Mouse (Mus musculus): ENCODE results near the gene Tsen54. TPM values are rescaled to one million over a fixed set of nuclear protein-coding genes. Genes with fewer than 3 reads are reported as not detected.
"Not testable (repeated sequence)": the region's sequence is repeated elsewhere in the genome, so short reads cannot be mapped to it uniquely, and the experiment has no call there.

The Tsen54 gene
- polyA plus RNA-seq, 1 experiment from 2014 or later, result 28.8 TPM

DNA sequence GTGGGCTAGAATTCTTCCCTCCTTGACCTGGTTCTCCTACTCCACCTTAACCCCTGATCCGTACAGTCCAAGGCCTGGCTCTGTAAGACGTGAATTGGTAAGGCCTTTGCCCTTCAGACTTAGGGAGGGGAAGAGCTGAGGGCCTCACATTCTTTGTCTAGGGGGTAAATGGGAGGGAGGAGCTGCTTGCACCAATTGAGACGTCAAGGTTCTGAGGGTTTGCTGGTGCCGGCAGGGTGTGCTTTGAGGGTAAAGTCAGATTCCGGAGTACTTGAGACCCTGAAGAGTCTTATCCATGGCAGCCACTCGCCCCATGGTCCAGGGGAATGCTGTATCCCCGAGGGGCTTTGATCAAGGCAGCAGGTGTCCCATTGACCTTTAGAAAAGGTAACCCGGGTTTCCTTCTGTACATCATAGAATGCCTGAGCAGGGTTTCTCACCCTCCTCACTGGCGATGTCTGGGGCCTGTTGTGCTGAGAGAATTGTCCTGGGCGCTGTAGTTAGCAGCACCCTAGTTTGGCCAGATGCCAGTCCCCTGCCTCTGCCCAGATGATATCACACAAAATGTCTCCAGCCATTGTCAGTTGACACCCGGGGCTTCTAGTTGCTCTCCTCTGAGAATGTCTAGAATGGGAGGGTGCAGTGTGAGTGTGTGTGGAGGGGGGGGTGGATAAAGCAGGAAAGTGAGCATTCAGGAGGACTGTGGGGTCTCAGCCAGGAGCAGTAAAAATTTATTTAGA is 22.3 kb downstream of the Tsen54 start:
- no peak overlapping the region for H3K9ac ChIP-seq
- 41% methylated on average over 11 of the region's 11 CpGs for WGBS
- no peak overlapping the region for H3K4me2 ChIP-seq (replicated peaks)
- no peaks in the 10 kb centered on the region for H3K9me3 ChIP-seq (replicated peaks)
- H3K27ac ChIP-seq, result no peak overlapping the region
- peaks cover 17% of the 10 kb centered on the region for H3K27me3 ChIP-seq
- peaks cover 19% of the 10 kb centered on the region for H3K4me1 ChIP-seq
- no peak for ATAC-seq (ENCODE audit: low FRiP score)
- H3K36me3 ChIP-seq, result no peaks in the 10 kb centered on the region
- H3K4me3 ChIP-seq, result no peak overlapping the region

DNA sequence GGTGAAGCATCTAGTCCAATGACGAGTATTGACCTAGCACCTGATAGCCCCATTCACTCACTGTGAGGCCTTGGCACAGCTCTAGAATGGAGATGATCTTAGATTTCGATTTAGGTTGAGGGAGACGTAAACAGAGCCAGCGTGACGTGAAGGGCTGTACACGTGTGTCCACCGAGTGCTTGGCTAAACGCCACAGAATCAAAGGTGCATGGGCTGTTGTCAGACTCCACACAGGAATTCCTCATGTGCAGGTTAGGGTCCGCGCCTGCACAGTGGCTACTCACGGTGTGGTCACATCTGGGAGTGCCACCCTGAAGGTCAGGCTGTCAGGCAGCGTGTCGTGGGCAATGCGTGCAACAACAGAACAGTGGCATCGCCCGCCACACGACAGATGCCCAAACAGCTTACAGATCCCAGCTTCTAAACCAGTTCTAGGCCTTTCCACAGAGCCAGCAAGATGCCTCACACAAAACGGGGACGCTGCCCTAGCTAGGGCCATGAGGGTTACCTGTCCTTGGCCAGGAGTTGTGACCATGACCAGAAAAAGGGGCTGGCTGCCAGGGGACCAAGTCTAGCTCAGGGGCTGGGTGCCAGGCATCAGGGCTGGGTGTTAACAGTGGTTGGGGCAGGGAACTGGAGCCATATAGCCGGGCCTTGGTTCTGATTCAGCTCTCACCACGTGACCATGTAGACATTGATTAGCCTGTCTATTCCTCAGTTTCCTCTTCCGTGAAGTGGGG is 23.3 kb downstream of the Tsen54 start:
- Histone ChIP-seq H3K4me3 (no peak overlapping the region), H3K4me1 (peaks cover 20% of the 10 kb centered on the region), H3K4me2 (replicated peaks) (no peak overlapping the region), H3K27ac (no peak overlapping the region), H3K27me3 (peaks cover 12% of the 10 kb centered on the region), H3K36me3 (no peaks in the 10 kb centered on the region), H3K9me3 (replicated peaks) (no peaks in the 10 kb centered on the region), H3K9ac (no peak overlapping the region)
- WGBS, result 90% methylated on average over 22 of the region's 22 CpGs
- no peak for ATAC-seq (ENCODE audit: low FRiP score)

DNA sequence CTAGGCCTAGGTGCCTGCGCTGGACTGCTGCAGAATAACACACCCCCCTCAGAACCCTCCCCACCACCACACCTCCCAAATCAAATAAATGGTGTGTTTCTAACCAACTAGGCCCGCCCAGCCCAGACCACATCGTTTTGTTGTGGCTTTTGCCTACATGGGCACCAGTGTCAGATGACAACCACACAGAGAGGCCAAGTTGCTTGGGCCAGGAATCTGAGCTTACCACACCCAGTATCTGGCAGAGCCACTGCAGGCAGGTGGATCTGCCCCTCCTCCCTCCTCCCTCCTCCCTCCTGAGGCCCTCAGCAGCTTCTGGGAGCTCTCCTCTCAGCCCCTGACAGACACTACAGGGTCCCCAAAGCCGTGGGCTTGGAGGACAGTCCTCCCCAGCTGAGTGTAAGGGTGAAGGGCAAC is 24.4 kb downstream of the Tsen54 start:
- peaks cover 13% of the 10 kb centered on the region for H3K4me1 ChIP-seq
- no peak overlapping the region for H3K27ac ChIP-seq
- H3K4me3 ChIP-seq, result no peak overlapping the region
- 56% methylated on average over 4 of the region's 4 CpGs for WGBS
- H3K9ac ChIP-seq, result no peak overlapping the region
- peaks cover 10% of the 10 kb centered on the region for H3K27me3 ChIP-seq
- H3K36me3 ChIP-seq, result no peaks in the 10 kb centered on the region
- ATAC-seq (ENCODE audit: low FRiP score), result no peak
- no peaks in the 10 kb centered on the region for H3K9me3 ChIP-seq (replicated peaks)
- no peak overlapping the region for H3K4me2 ChIP-seq (replicated peaks)

DNA sequence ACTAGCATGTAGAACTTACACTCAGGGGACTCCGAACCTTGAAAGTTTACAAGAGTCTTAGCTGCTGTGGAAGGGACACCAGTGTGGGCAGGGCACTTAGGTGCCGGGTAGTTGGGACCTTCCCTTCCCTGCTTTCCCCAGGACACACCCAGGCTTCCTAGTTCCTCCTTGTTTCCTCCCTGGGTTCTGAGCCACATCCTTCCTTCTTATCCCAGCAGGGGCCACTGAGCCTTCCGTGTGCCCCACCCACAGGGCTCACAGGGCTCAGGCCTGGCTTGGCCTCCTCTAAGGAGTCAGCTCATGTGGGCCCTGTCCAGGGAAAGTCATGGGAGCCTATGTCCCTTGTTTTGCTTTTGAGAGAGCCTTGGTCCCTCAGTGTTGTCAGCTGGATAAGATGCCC is 25.2 kb downstream of the Tsen54 start:
- 58% methylated on average over 3 of the region's 3 CpGs for WGBS
- ATAC-seq (ENCODE audit: low FRiP score), result no peak
- Histone ChIP-seq H3K27me3 (peaks cover 10% of the 10 kb centered on the region; the same call in 1 of the 2 replicates), H3K27ac (peak overlapping the region; percentile 1), H3K4me3 (no peak overlapping the region), H3K9ac (no peak overlapping the region), H3K4me1 (peaks cover 20% of the 10 kb centered on the region), H3K36me3 (no peaks in the 10 kb centered on the region), H3K9me3 (replicated peaks) (no peaks in the 10 kb centered on the region), H3K4me2 (replicated peaks) (no peak overlapping the region)

DNA sequence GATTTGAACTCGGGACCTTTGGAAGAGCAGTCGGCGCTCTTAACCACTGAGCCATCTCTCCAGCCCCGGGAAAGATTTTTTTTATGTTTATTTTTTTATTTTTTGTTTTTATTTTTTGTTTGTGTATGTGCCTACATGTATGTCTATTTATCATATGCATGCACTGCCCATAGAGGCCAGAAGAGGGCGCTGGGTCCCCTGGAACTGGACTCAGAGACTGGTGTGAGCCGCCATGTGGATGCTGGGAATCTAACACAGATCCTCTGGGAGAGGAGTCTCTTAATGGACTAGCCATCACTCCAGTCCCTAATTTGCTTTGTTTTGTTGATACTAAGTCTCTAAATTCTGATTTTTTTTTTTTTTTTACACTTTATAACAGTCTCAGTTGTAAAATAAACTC is 26.5 kb downstream of the Tsen54 start:
- no peaks in the 10 kb centered on the region for H3K9me3 ChIP-seq (replicated peaks)

DNA sequence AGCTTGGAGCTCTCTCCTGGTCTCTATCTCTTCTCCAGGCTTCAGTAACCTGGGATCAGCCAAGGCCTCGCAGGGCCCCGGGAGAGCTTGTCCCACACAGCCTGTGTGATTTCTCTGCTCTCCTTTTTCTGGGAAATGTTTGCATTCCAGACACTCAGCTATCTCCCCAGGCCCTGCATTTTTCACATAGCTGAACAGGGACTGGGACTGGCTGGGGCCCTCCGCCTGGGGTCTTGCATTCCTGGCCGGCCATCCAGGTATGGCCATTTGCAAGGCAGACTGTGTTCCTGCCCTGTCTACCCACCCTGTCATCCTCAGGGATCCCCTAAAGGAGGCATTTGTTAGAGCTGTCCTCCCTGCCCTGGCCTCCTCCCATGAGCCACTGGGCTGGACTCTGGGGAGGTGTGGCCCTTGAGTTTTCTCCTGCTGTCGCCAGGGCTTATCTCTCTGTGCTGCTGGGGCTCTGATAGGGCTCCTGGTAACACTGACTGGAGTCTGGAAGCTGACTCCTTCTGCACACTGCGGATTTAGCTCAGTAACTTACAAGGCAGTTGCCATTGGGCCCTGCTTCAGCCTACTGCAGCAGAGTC is 27.5 kb downstream of the Tsen54 start:
- H3K4me3 ChIP-seq, result no peak overlapping the region
- H3K9ac ChIP-seq, result no peak overlapping the region
- no peak for ATAC-seq (ENCODE audit: low FRiP score)
- peak overlapping the region; percentile 19; the same call in 1 of the 2 replicates for H3K27ac ChIP-seq
- H3K4me1 ChIP-seq, result peaks cover 15% of the 10 kb centered on the region
- WGBS, result 36% methylated on average over 6 of the region's 6 CpGs
- no peaks in the 10 kb centered on the region for H3K9me3 ChIP-seq (replicated peaks)
- H3K4me2 ChIP-seq (replicated peaks), result no peak overlapping the region
- H3K36me3 ChIP-seq, result no peaks in the 10 kb centered on the region
- H3K27me3 ChIP-seq, result 0 out of 2 replicates have a peak, but pooled peaks cover under 1% of the 10 kb centered on the region

More for the DNA sequence above, 26.5 kb downstream of the Tsen54 start:
- Histone ChIP-seq H3K4me2 (replicated peaks) (no peak overlapping the region), H3K27ac (no peak overlapping the region), H3K4me1 (peaks cover 17% of the 10 kb centered on the region), H3K4me3 (no peak overlapping the region), H3K36me3 (no peaks in the 10 kb centered on the region), H3K9ac (no peak overlapping the region), H3K27me3 (0 out of 2 replicates have a peak, but pooled peaks cover 3% of the 10 kb centered on the region)
- 84% methylated on average over 6 of the region's 6 CpGs for WGBS
- ATAC-seq (ENCODE audit: low FRiP score), result no peak

DNA sequence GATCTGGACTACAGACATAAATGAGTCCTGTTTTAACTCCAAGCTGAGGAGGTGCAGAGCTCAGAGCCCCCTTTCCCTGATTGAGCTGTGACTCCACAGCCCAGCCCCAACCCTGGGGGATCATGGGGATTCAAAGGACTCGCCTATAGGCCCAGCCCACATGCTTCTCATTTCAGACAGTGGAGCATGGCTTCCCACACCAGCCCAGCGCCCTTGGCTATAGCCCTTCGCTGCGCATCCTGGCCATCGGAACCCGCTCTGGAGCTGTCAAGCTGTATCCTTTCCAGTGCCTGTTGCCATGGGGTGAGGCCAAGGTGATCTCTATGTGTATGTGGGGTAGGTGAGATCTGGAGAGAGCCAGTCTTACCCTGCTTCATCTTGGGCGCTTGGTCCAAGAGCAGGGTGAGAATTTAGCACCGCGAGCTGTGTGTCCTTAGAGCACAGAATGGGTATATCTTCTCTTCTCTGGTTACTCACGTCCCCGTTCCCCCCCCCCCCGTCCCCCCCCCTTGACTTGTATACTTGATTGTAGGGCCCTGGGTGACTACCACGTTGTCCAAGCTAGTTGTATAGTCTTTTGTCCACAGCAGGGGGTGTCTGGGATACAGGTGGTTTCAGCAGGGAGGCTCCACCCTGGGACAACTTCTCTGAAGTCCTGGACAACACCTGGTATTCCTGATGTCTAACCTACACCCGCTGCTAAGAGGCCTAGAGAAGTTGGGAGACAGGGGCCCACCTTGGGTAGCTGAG is 28.8 kb downstream of the Tsen54 start:
- Histone ChIP-seq H3K4me3 (no peak overlapping the region), H3K4me1 (peaks cover 15% of the 10 kb centered on the region), H3K4me2 (replicated peaks) (no peak overlapping the region), H3K9me3 (replicated peaks) (no peaks in the 10 kb centered on the region), H3K36me3 (no peaks in the 10 kb centered on the region), H3K9ac (no peak overlapping the region), H3K27me3 (no peaks in the 10 kb centered on the region), H3K27ac (no peak overlapping the region)
- no peak for ATAC-seq (ENCODE audit: low FRiP score)
- 85% methylated on average over 12 of the region's 14 CpGs for WGBS

DNA sequence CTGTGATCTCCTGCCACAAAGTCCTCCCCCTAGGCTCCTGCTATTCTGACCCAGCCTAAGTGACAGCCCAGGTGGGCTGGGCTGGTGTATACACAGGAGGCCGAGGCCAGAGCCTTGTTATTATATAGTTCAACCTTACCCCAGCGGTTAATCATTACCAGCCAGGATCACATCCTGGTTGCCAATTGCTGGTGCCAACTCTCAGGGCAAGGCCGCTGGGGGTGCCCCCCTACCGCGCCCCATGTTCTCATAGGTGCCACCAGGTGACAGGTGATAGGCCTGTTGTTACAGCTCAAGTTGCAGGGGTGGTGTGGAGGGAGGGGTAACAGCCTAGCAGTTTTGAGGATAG is 29.3 kb downstream of the Tsen54 start:
- H3K4me1 ChIP-seq, result peaks cover 15% of the 10 kb centered on the region
- ATAC-seq (ENCODE audit: low FRiP score), result no peak
- H3K27me3 ChIP-seq, result no peaks in the 10 kb centered on the region
- no peaks in the 10 kb centered on the region for H3K36me3 ChIP-seq
- H3K4me2 ChIP-seq (replicated peaks), result no peak overlapping the region
- H3K4me3 ChIP-seq, result no peak overlapping the region
- H3K9me3 ChIP-seq (replicated peaks), result no peaks in the 10 kb centered on the region
- H3K27ac ChIP-seq, result no peak overlapping the region
- no peak overlapping the region for H3K9ac ChIP-seq
- WGBS, result 94% methylated on average over 5 of the region's 5 CpGs

DNA sequence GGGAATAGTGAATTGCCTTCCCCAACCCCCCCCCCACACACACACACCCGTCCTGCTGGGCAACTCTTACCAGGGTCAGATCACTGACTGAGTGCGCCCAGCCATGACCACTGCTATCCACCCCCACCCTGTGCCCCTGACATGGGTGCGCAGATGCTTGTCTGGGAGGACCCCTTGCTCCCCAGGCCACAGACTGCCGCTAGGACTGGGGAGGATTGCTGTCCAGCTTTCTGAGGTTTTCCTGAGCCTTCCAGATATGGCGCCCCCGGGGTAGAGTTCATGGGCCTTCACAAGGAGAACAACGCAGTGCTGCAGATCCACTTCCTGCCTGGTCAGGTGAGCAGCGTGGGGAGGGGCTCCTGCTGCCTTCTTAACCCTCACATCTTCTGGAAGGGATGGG is 29.7 kb downstream of the Tsen54 start:
- Histone ChIP-seq H3K27ac (0 out of 2 replicates have a peak overlapping the region, but pooled peaks have one; percentile 4), H3K9ac (no peak overlapping the region), H3K36me3 (no peaks in the 10 kb centered on the region), H3K9me3 (replicated peaks) (no peaks in the 10 kb centered on the region), H3K4me2 (replicated peaks) (no peak overlapping the region), H3K4me3 (no peak overlapping the region), H3K4me1 (peaks cover 15% of the 10 kb centered on the region), H3K27me3 (no peaks in the 10 kb centered on the region)
- ATAC-seq (ENCODE audit: low FRiP score), result no peak
- WGBS, result 78% methylated on average over 8 of the region's 8 CpGs

DNA sequence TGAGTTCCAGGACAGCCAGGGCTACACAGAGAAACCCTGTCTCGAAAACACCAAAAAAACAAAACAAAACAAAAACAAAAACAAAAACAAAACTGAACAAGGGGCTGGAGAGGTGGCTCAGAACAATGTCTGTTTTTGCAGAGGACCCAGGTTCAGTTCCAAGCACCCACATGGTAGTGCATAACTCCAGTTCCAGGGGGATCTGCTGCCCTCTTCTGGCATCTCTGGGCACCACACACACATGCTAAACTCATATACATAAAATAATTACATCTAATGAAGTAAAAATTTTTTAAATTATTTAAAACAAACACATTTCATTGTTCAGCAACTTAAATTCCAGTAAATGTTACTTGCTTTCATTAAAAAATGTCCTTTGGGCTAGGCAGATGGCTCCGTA is 31.3 kb downstream of the Tsen54 start:
- H3K4me2 ChIP-seq (replicated peaks), result no peak overlapping the region
- H3K27me3 ChIP-seq, result no peaks in the 10 kb centered on the region
- no peak overlapping the region for H3K9ac ChIP-seq
- WGBS, result 92% methylated on average over 2 of the region's 2 CpGs
- ATAC-seq (ENCODE audit: low FRiP score), result no peak
- peaks cover 15% of the 10 kb centered on the region for H3K4me1 ChIP-seq
- no peaks in the 10 kb centered on the region for H3K9me3 ChIP-seq (replicated peaks)
- H3K27ac ChIP-seq, result no peak overlapping the region
- no peak overlapping the region for H3K4me3 ChIP-seq
- no peaks in the 10 kb centered on the region for H3K36me3 ChIP-seq

DNA sequence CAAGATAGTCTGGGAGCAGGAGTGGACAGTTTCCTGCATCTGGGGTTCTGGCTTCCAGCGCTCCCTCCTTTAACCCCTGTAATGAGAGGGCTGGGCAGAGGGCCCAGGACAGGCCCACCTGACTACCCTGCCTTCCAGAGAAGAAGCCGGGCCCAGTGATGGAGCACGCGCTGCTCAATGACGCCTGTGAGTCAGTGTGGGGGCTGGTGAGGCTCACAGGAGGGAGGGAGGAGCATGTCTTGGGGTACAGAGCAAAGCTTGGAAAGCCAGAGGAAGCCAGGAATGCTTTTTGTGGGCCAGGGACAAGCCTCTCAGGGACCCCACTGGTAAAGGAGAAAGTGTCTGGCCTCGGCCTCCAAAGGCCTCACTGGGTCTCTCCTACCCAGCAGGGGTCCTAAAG is 40.1 kb downstream of the Tsen54 start:
- no peak overlapping the region for H3K9ac ChIP-seq
- H3K9me3 ChIP-seq (replicated peaks), result no peaks in the 10 kb centered on the region
- no peak for ATAC-seq (ENCODE audit: low FRiP score)
- peaks cover 18% of the 10 kb centered on the region for H3K4me1 ChIP-seq
- 80% methylated on average over 6 of the region's 6 CpGs for WGBS
- no peak overlapping the region for H3K4me3 ChIP-seq
- H3K27me3 ChIP-seq, result peaks cover 33% of the 10 kb centered on the region
- H3K27ac ChIP-seq, result no peak overlapping the region
- no peaks in the 10 kb centered on the region for H3K36me3 ChIP-seq
- H3K4me2 ChIP-seq (replicated peaks), result no peak overlapping the region

DNA sequence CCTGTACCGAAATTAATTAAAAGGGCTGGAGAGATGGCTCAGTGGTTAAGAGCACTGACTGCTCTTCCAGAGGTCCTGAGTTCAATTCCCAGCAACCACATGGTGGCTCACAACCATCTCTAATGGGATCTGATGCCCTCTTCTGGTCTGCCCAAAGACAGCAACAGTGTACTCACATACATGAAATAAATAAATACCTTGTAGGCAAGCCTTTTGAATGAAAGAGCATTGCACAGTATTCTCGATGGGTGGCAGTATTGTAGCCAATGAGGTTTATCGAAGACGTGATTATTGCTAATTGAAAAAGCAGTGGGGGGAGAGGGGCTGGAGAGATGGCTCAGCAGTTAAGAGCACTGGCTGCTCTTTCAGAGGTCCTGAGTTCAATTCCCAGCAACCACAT is 42.6 kb downstream of the Tsen54 start:
- H3K4me3 ChIP-seq; H3K27ac ChIP-seq; H3K9ac ChIP-seq; H3K36me3 ChIP-seq; H3K9me3 ChIP-seq (replicated peaks); H3K4me2 ChIP-seq (replicated peaks); ATAC-seq (ENCODE audit: low FRiP score): not testable (repeated sequence)
- 91% methylated on average over 4 of the region's 4 CpGs for WGBS
- Histone ChIP-seq H3K27me3 (peaks cover 58% of the 10 kb centered on the region), H3K4me1 (peaks cover 20% of the 10 kb centered on the region)
